Mouse (Mus musculus): ENCODE data around the gene a. TPM values are rescaled to one million over a fixed set of nuclear protein-coding genes. Genes with fewer than 3 reads are reported as not detected.

a gene
- 37.2 and 44.6 TPM in 2 replicates for polyA plus RNA-seq (2015; fragmentation: Nextera tagmentation; extraction: Ambion mirVana)

- DNase-seq (ENCODE audit: low spot score): peak; percentile 99
These were observed at the start of gene a, which contains the start of gene Raly for GRCm38 (mm10) chr2:154790656-154791483. a (plus strand) TSS chr2:154791402. Raly (plus strand) TSS chr2:154791096.

DNA sequence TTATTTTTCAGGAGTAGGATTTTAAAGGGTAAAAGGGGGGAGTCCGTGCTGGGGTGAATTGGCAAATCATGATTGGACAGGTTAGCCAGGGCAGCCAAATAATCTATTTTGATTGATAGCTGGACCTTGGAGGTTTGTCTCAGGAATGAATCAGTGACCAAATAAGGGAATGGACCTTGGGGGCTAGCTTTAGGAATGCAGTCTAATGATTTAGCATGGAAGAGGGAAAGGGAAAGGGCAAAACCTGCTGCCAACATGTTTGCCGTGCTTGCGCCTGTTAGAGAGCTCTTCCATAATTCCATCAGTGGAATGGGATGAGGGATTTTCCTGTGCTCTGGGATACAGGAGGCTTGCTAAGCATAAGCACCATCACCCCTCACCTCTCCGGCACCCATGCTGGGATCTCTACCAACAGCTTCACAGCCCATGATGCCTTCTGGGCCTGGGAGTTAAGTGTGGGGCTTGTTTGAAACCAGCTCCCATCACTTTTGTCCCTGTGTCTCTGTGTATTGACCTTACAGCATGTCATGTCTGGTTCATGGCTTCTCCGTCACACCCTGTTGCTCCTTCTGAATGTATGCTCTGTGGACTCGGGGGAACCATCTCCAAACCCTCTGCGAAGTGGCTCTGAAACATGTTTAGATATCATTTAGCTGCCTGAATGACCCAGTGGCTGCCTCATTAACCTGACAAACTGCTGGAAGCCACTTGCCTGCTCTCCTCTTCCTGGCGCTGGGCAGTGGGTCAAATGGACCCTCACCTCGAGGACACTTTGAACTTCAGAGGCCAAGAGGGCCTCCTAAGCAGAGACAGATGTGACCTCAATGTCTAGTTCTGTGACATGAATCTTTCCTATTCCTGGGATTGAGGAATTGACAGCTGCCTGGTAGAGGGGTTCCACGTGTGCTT is 48.0 kb upstream of the a start:
- DNase-seq (ENCODE audit: low spot score): no peak

- DNase-seq (ENCODE audit: low spot score): no peak
These were observed 47.3 kb upstream of the a start for GRCm38 (mm10) chr2:154743915-154744314.

DNA sequence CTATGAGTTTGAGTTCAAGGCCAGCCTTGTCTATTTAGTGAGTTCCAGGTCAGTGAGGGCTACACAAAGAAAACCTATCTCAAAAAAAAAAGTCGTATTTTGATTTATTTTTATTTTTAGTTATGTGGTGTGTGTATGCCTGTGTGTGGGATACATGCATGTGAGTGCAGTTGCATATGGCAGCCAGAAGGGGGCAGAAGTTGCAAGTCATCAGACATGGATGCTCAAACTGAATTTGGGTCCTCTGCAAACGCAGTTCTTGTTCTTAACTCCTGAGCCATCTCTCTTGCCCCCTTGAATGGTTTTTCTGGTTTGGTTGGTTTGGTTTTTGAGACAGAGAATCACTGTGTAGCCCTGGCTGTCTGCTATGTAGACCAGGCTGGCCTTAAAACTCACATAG is 42.8 kb upstream of the a start:
- no peak for DNase-seq (ENCODE audit: low spot score)

- no peak for DNase-seq (ENCODE audit: low spot score)
These were observed 41.9 kb upstream of the a start for GRCm38 (mm10) chr2:154749046-154750036.

- no peak for DNase-seq (ENCODE audit: low spot score)
These were observed 39.3 kb upstream of the a start for GRCm38 (mm10) chr2:154751924-154752323.

DNA sequence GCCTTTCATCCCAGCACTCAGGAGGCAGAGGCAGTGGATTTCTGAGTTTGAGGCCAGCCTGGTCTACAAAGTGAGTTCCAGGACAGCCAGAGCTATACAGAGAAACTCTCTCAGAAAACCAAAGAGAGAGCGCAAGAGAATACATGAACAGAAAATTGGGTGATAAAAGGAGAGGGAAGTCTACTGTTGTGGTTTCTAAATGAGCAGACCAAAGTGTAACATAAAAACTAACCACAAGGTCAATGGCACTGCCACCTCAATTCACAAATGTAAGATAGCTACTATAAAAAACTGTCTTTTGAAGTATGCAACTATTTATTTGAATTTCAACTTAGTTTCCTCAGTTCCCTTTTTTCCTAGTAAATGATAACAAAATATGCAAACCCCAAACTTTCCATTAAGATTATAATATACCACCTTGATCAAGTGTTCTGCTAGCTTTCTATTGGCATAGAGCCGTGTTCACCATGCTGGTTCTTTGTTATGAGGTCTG is 37.1 kb upstream of the a start:
- peak; percentile 34 for DNase-seq (ENCODE audit: low spot score)

GRCm38 (mm10) chr2:154755791-154756190 is 35.4 kb upstream of the a start:
- peak; percentile 15 for DNase-seq (ENCODE audit: low spot score)

GRCm38 (mm10) chr2:154757691-154758090 is 33.5 kb upstream of the a start:
- DNase-seq (ENCODE audit: low spot score): no peak

DNA sequence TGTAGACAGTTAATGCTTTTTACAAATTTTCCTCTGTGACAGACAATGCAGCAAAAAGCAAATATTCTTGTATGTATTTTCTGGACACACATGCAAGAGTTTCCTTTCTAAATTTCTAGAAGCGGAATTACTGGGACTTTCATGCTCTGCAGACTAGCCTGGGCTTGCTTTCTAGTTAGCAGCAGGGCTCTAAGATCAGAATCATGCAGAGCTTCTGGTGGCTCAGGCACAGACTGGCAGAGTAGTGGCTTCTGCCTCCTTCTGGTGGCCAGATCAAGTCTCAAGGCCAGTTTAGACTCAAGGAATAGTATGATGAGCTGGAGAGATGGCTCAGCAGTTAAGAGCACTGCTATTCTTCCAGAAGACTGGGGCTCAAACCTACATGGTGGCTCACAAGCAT is 32.7 kb upstream of the a start:
- no peak for DNase-seq (ENCODE audit: low spot score)

DNA sequence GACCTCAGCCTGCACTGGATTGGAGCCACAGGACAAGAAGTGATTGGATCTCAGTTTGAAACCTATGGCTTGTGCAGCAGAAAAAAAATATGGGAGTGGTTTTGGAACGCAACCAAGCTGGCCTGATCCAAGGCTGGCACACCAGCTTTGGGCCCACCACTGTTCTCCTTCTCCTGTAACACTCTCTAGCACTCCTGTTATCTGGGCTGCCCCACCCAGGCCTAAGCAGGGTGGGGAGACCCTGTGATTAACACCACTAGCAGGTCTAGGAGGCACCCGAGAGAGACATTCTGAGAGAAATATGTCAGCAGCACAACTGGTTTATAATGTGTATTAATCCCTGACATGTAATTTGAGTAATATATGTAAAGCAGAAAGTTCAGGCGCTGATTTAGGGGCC is 28.0 kb upstream of the a start:
- DNase-seq (ENCODE audit: low spot score): no peak

GRCm38 (mm10) chr2:154764828-154765497 is 26.2 kb upstream of the a start:
- DNase-seq (ENCODE audit: low spot score): no peak

GRCm38 (mm10) chr2:154765554-154766008 is 25.6 kb upstream of the a start:
- DNase-seq (ENCODE audit: low spot score): no peak

DNA sequence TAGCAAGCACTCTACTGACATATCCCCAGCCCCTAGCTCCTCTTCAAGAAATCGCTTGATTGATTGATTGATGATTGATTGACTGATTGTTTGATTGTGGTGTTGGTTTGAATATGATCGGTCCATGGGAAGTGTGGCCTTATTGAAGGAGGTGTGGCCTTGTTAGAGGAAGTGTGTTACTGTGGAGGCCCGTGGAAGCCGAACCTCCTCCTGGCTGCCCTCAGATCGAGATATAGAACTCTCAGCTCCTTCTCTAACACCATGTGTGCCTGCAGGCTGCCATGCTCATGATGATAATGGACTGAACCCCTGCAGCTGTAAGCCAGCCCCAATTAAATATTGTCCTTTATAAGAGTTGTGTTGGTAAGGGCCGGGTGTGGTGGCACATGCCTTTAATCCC is 24.2 kb upstream of the a start:
- no peak for DNase-seq (ENCODE audit: low spot score)

DNA sequence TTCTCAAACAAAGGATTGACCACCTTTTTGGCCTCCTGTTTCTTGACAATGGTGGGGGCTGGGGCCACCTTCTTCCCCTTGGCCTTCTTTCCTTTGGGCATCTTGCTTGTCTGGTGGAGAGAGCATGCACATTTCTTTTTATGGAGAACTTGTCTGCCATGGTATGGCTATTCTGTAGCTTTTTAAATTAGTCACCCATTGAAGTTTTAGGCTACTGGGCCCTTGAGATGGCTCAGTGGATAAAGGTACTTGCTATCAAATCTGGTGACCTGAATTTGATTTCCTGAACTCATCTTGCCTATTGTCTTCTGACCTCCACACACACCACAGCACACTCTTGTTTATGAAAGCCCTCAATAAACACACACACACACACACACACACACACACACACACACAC is 21.3 kb upstream of the a start, which contains the start of gene Gm14214:
TSS of gene Gm14214 (minus strand) at position 101 of the 400 bp plus-strand sequence.
- DNase-seq (ENCODE audit: low spot score): no peak

- DNase-seq (ENCODE audit: low spot score): no peak
These were observed 19.6 kb upstream of the a start for GRCm38 (mm10) chr2:154771604-154772003.

- DNase-seq (ENCODE audit: low spot score): peak; percentile 32
These were observed 17.2 kb upstream of the a start for GRCm38 (mm10) chr2:154774032-154774431.

GRCm38 (mm10) chr2:154776496-154776895 is 14.7 kb upstream of the a start:
- no peak for DNase-seq (ENCODE audit: low spot score)

- DNase-seq (ENCODE audit: low spot score): no peak
These were observed 11.6 kb upstream of the a start for GRCm38 (mm10) chr2:154779648-154780047.

- no peak for DNase-seq (ENCODE audit: low spot score)
These were observed 8.8 kb upstream of the a start for GRCm38 (mm10) chr2:154782361-154782760.

Data from thymus, postnatal 0 days (tissue).